Mouse (Mus musculus) left cerebral cortex, adult 2 months (tissue): ENCODE results near the gene Gon4l. TPM values are rescaled to one million over a fixed set of nuclear protein-coding genes. Genes with fewer than 3 reads are reported as not detected.

Source experiments
- DNase-seq, 2 experiments: peaks; one replicate each; pipeline ENCODE4 v3.0.0; 2021 to 2022; ENCODE audit warnings: low spot score in 2 of 2, mixed read lengths in 1 of 2; ENCODE audit errors: extremely low spot score in 1 of 2
- H3K27ac ChIP-seq: fragments of 200-600 bp; 2 replicates; pipeline ENCODE4 v1.8.1; 2022
- H3K4me3 ChIP-seq: fragments of 200-600 bp; 2 replicates; pipeline ENCODE4 v1.8.1; 2022
- CTCF ChIP-seq: fragments of 200-600 bp; IDR thresholded peaks from 2 replicates; pipeline ENCODE4 v1.8.1; 2022; ENCODE audit warnings: antibody characterized with exemption, mild to moderate bottlenecking, moderate library complexity
- intact Hi-C: fragments of 180-260 bp; cut with DNase I; formaldehyde crosslinking; loops from one replicate; pipeline ENCODE4 v1.15.1; 2025
- total RNA-seq, 2 experiments: library from RNA; stranded (reverse); gene quantifications; 2 replicates each; pipeline ENCODE4 v1.2.3; 2021

Gene Gon4l
- total RNA-seq, 2 experiments from 2014 or later = 46.9 to 48.3 TPM

- Histone ChIP-seq H3K27ac (peak overlapping the region; percentile 94), H3K4me3 (peak overlapping the region; percentile 81)
- intact Hi-C loops = no loop called here
- no peak for DNase-seq
- TF ChIP-seq CTCF = no peak
Measured at GRCm38 (mm10) chr3:88914384-88914810, 79.4 kb downstream of the Gon4l start.

DNA sequence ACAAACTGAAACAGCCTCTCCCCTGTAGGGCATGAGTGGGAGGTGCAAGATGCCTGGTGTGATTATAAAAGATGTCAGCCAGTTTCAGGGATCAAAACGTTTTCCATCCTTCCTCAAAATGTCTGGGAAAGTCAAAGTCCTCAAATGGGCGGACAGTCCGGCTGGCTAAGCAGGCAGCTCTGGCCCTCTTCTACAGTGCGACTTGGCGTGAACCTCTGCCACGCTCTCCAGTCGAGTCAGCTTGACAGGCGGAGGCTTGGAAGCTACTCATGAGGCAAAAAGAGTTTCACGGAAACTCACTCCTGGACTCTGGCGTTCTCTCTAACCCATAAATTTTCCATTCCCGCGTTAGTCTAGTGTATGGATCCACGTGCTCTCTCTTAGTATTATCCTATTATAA, 84.0 kb downstream of the Gon4l start:
- Histone ChIP-seq H3K4me3 (no peak overlapping the region), H3K27ac (no peak overlapping the region)
- no peak; the same call in 1 of the 2 replicates for TF ChIP-seq CTCF
- intact Hi-C loops = no loop called here
- DNase-seq = no peak

DNA sequence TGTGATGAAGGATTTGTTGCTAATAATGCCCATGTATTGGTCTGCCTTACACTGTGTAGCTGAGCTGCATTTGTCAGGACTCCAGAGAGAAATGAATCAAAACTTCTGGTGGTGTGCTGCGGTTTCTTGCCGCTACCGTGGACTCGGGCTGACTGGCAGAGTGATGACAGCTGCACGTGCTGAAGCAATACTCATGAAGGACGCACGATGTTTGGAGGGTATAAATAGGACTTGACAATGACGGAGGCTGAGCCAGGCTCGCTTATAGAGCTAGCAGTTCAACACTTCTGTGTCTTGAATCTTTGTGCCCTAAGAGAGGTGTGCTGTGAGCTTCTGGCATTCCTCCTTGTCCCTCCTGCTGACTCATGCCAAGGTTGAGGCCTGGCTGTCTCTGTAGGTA, 86.4 kb downstream of the Gon4l start:
- H3K27ac ChIP-seq = no peak overlapping the region
- no peak for DNase-seq
- TF ChIP-seq CTCF = no peak
- no peak overlapping the region for H3K4me3 ChIP-seq
- intact Hi-C loops = no loop called here

DNA sequence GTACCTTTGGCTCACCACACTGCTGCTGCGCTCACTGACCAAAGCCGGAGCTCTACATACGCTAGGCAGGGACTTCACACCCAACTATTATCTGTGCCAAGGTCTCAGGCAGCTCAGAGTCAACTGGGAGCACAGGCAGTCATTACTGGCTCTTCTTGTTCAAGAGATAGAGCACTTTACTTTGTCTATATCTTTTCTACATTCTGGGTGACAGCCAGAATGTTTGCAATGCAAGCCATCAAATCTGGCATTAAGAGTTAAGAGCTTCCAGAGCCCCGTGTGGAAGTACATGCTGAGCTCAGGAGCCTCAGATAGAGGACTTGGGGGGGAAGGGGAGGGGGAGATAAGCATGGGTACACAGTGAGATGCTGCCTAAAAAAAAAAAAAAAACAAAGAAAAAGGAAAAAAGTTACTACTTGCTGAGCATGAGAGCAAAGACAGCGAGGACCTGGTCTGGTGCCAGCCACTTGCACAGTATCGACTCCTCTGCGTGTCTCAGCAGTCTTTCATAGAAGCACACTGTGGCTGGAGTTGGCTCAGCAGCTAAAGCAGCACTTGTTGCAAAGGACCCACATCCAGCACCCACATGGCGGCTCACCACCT, 89.1 kb downstream of the Gon4l start:
- TF ChIP-seq CTCF = no peak
- no peak for DNase-seq
- intact Hi-C loops = no loop called here
- H3K27ac ChIP-seq = no peak overlapping the region
- no peak overlapping the region for H3K4me3 ChIP-seq

- intact Hi-C loops = no loop called here
Measured at GRCm38 (mm10) chr3:88925651-88926050, 90.6 kb downstream of the Gon4l start.

DNA sequence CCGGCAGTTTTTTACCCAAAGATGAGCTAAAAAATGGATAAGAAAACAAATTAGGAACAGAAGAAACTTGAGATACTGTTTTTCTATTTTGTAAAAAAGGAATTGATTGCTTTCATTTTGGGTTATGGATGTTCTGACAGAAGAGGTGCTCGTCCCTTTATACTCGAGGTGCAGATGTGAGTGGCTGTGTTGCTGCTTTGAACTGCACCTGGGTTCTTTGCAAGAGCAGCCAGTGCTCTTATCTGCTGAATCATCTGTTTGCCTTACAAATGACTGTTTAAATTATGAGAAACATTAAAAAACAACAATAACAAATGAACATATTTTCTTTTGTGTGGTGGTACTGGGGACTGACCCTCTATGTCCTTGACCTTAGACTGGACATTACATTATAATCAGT, 94.5 kb downstream of the Gon4l start:
- H3K4me3 ChIP-seq = no peak overlapping the region
- no peak for TF ChIP-seq CTCF

More at GRCm38 (mm10) chr3:88925651-88926050, 90.6 kb downstream of the Gon4l start:
- TF ChIP-seq CTCF = peak; percentile 29
- DNase-seq = no peak
- no peak overlapping the region for H3K4me3 ChIP-seq
- H3K27ac ChIP-seq = no peak overlapping the region

GRCm38 (mm10) chr3:88939071-88939470, 104.0 kb downstream of the Gon4l start:
- no peak overlapping the region for H3K4me3 ChIP-seq
- no peak overlapping the region for H3K27ac ChIP-seq
- DNase-seq = no peak
- intact Hi-C loops = loop anchor here (2.0 kb wide), 1 partner anchor 92 kb away; no protein-coding TSS in a partner anchor
- TF ChIP-seq CTCF = no peak

More for the DNA sequence above, 94.5 kb downstream of the Gon4l start:
- intact Hi-C loops = no loop called here
- no peak overlapping the region for H3K27ac ChIP-seq
- DNase-seq = no peak

GRCm38 (mm10) chr3:88939749-88940148, 104.7 kb downstream of the Gon4l start:
- Histone ChIP-seq H3K27ac (no peak overlapping the region), H3K4me3 (no peak overlapping the region)
- no peak for DNase-seq
- peak; percentile 74 for TF ChIP-seq CTCF
- intact Hi-C loops = loop anchor here (2.0 to 10.0 kb wide), 2 partner anchors 91 to 225 kb away; partner anchors contain the start of genes Clk2 and Hcn3

GRCm38 (mm10) chr3:88942316-88942880, 107.4 kb downstream of the Gon4l start:
- intact Hi-C loops = loop anchor here (10.0 kb wide), 1 partner anchor 222 kb away; the partner anchor contains the start of genes Clk2 and Hcn3
- no peak for TF ChIP-seq CTCF
- DNase-seq = no peak
- H3K4me3 ChIP-seq = no peak overlapping the region
- no peak overlapping the region for H3K27ac ChIP-seq

DNA sequence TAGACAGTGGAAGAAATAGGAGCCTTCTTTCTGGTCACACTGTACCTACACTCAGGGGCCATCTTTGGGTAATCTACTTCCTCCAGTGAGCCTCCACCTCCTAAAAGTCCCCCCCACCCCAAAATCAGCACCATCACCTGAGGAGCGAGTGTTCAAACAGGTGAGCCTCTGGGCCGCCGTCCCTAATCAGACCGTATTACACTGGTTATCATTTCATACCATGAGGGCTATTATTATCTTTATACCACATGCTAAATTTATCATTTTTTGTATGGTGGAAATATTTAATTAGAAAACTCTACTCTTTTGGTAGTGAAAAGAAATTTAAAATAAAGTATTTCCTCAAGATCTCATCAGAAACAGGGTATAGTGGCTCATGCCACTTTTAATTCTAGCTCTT, 109.1 kb downstream of the Gon4l start:
- intact Hi-C loops = loop anchor here (10.0 kb wide), 1 partner anchor 221 kb away; the partner anchor contains the start of genes Clk2 and Hcn3
- no peak for TF ChIP-seq CTCF
- no peak overlapping the region for H3K4me3 ChIP-seq
- DNase-seq = no peak
- no peak overlapping the region for H3K27ac ChIP-seq

GRCm38 (mm10) chr3:88949786-88950575, 115.0 kb downstream of the Gon4l start:
- H3K27ac ChIP-seq = peak overlapping the region; percentile 95
- peak; percentile 78 to 87 for DNase-seq
- peak overlapping the region; percentile 97 for H3K4me3 ChIP-seq
- intact Hi-C loops = loop anchor here (10.0 kb wide), 1 partner anchor 215 kb away; the partner anchor contains the start of genes Clk2 and Hcn3
- TF ChIP-seq CTCF = no peak; the same call in 1 of the 2 replicates
